Mouse (Mus musculus) embryonic facial prominence, embryonic 13.5 days (tissue): ENCODE data around the gene Mei4. TPM values are rescaled to one million over a fixed set of nuclear protein-coding genes. Genes with fewer than 3 reads are reported as not detected.

Experiments
- ATAC-seq: fragments of 200-750 bp; cut with Nextera tagmentation; 2 replicates; pipeline ENCODE4 v1.8.0; 2017; ENCODE audit warnings: low read depth; ENCODE audit not compliant: insufficient number of reproducible peaks, insufficient read depth, low FRiP score, low TSS enrichment
- H3K27ac ChIP-seq: fragments of 300-500 bp; sonication (generic); 2 replicates; pipeline ENCODE4 v1.5.1; 2015; ENCODE audit warnings: moderate library complexity, mild to moderate bottlenecking, inconsistent platforms
- H3K27me3 ChIP-seq: fragments of 300-500 bp; sonication (generic); 2 replicates; pipeline ENCODE4 v1.6.1; 2015; ENCODE audit warnings: mild to moderate bottlenecking, inconsistent platforms
- H3K36me3 ChIP-seq: fragments of 300-500 bp; sonication (generic); 2 replicates; pipeline ENCODE4 v1.6.1; 2015; ENCODE audit warnings: mild to moderate bottlenecking, inconsistent platforms
- H3K4me1 ChIP-seq: fragments of 300-500 bp; sonication (generic); 2 replicates; pipeline ENCODE4 v1.6.1; 2015; ENCODE audit warnings: inconsistent platforms
- H3K4me2 ChIP-seq: fragments of 300-500 bp; sonication (generic); 2 replicates; pipeline ENCODE4 v1.6.1; 2015; ENCODE audit warnings: moderate library complexity, mild to moderate bottlenecking, inconsistent platforms
- H3K4me3 ChIP-seq: fragments of 300-500 bp; sonication (generic); 2 replicates; pipeline ENCODE4 v1.5.1; 2015; ENCODE audit warnings: mild to moderate bottlenecking, inconsistent platforms
- H3K9ac ChIP-seq: fragments of 300-500 bp; sonication (generic); 2 replicates; pipeline ENCODE4 v1.6.1; 2015; ENCODE audit warnings: mild to moderate bottlenecking, inconsistent platforms
- H3K9me3 ChIP-seq: fragments of 300-500 bp; sonication (generic); 2 replicates; pipeline ENCODE4 v1.6.1; 2016; ENCODE audit warnings: inconsistent platforms
- WGBS: fragments of 180-500 bp; shearing (Covaris S2); methylation state at CpG from one replicate; pipeline ENCODE4 v1.1.7; 2015; ENCODE audit warnings: mixed read lengths; 5-methylcytosine and 5-hydroxymethylcytosine counted together
- polyA plus RNA-seq: library from polyadenylated mRNA; unstranded; fragments of >200 nt; fragmentation: Nextera tagmentation; extraction: Ambion mirVana; gene quantifications from 2 replicates; pipeline ENCODE4 v1.2.1, GENCODE M21; 2015

Mei4 gene
- polyA plus RNA-seq, 1 experiment from 2014 or later: 1.9 TPM

DNA sequence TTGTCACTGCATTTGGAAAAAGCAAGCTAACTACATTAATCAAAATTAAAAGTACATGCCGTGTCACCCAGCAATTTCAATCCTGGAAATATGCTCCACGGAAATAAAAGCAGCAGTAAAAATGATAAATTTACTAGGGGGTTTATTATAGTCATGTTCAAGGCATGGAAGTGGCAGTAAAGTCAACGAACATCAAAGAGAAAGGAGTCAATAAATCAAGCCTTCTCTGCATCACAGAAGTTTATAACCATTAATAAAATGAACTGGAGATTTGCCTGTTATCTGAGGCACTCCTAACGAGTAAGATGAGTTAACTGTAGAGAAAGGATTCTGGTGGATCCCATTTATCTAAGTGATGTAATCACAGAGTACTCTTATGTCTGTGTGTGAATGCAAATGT lies 298.9 kb downstream of the Mei4 start:
- H3K9ac ChIP-seq: no peak overlapping the region
- no peak overlapping the region for H3K4me2 ChIP-seq
- 58% methylated on average over 4 of the region's 4 CpGs for WGBS
- no peaks in the 10 kb centered on the region for H3K9me3 ChIP-seq
- H3K4me3 ChIP-seq: no peak overlapping the region
- no peaks in the 10 kb centered on the region for H3K4me1 ChIP-seq
- H3K27me3 ChIP-seq: no peaks in the 10 kb centered on the region
- H3K27ac ChIP-seq: no peak overlapping the region
- no peaks in the 10 kb centered on the region for H3K36me3 ChIP-seq
- ATAC-seq: no peak

DNA sequence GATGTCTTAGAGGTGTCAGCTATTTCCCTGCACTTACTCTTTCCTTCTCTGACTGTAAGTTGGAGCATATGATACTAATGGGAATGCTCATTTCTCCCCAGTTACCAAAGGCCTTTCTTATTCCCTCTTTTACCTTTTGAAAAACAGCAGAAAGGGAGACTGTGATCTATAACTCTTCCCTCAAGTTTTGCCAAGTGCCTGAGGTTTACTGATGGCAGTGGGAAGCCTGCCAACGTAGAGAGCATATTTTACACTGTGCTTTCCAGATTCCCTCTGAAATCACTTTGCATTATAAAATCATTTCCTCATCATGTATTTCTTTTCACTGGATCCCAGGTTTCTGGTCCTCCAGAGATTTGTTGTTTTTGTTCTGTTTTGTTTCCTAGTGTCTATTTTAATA lies 354.5 kb downstream of the Mei4 start:
- H3K4me2 ChIP-seq: no peak overlapping the region
- no peaks in the 10 kb centered on the region for H3K9me3 ChIP-seq
- no peaks in the 10 kb centered on the region for H3K27me3 ChIP-seq
- no peak overlapping the region for H3K27ac ChIP-seq
- no peak for ATAC-seq
- H3K4me3 ChIP-seq: no peak overlapping the region
- H3K9ac ChIP-seq: no peak overlapping the region
- H3K4me1 ChIP-seq: 0 out of 2 replicates have a peak, but pooled peaks cover 4% of the 10 kb centered on the region
- no peaks in the 10 kb centered on the region for H3K36me3 ChIP-seq
- WGBS: 56% methylated on average over 1 of the region's 1 CpGs

DNA sequence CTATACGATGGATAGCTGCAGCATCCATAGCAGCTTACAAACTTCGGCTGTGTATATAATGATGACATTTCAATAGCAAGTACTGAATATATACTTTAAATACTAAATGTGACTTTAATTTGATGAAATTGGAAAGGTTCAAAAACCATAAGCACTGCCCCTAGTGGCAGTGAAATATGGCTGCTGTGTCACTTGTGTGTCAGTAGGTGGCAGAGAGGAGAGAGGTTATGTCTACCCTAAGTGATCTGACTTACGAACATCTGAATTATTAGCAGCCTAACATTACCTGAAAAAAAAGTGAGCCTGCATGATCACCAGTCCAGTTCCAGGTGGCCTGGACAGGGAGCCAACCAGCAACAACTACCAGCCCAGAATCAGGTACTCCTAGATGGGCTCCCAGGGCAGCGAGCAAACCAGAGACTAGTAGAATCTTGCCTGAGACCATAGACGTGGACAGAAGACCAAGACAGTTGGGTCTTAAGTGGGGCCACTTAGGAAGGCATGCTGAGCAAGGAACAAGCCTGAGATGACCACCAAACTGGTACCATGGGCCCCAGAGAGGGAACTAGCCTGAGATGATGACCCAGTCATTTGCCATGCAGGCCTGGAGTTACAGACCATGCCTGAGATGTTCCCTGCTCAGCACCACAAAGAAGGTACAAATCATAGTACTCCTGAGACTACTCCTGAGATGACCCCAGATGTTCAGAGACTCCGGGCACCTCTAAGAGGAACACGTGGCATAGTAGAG lies 384.4 kb downstream of the Mei4 start:
- 82% methylated on average over 7 of the region's 7 CpGs for WGBS
- no peak for ATAC-seq
- H3K36me3 ChIP-seq: no peaks in the 10 kb centered on the region
- H3K4me1 ChIP-seq: no peaks in the 10 kb centered on the region
- H3K9me3 ChIP-seq: no peaks in the 10 kb centered on the region
- no peak overlapping the region for H3K9ac ChIP-seq
- no peak overlapping the region for H3K4me2 ChIP-seq
- H3K27ac ChIP-seq: no peak overlapping the region
- H3K4me3 ChIP-seq: no peak overlapping the region
- H3K27me3 ChIP-seq: no peaks in the 10 kb centered on the region

Other genes starting within 250 kb of the Mei4 start
- gene Htr1b, start 229.8 kb upstream of the Mei4 start, polyA plus RNA-seq: 2.1 and 3.0 TPM in 2 replicates